Mouse (Mus musculus) right cerebral cortex, postnatal 36 days (tissue): ENCODE measurements around the gene Ppwd1.
"Not testable (repeated sequence)": the region's sequence is repeated elsewhere in the genome, so short reads cannot be mapped to it uniquely, and the experiment has no call there.

Source experiments
- DNase-seq, 2 experiments: peaks; one replicate each; pipeline ENCODE4 v3.0.0; 2022; ENCODE audit warnings: low spot score in 2 of 2, mixed read lengths in 1 of 2

Gene Ppwd1

DNA sequence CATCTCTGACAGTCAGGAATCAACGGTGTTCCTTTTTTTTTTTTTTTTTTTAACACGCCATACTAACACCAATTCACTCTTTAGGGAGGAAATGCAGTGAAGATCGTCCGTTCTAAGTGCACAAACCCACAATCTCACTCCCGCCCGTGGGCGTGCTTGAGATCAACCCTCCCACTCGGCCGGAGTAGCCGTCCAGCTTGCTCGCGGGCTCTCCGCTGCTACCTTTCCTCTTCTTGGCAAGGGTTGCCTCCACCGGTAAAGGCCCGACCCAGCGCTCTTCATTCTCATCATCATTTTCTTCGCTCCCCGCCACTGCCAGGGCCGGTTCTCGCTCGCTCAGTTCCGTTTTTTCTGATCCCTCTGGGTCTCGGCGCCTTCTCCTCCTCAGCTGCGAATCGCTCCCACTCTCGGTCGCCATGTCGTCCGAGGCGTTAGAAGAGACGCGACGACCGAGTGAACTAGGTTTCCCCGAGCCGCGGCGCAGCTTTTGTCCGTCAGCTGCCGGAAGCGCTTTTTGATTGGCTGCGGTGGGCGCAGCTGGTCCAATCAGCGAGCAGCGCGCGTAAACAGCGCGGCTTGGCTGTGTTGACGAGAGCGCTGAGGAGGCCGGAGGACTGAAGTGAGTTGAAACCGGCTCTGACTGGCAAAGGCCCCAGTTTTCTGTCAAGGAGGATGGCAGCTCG lies at the start of gene Ppwd1, which contains the start of gene Cenpk:
Ppwd1 (minus strand) TSS at position 460 of the 683 bp plus-strand sequence.
Cenpk (plus strand) TSS at position 228 of the 683 bp plus-strand sequence.
- DNase-seq = peak; percentile 93 to 94

DNA sequence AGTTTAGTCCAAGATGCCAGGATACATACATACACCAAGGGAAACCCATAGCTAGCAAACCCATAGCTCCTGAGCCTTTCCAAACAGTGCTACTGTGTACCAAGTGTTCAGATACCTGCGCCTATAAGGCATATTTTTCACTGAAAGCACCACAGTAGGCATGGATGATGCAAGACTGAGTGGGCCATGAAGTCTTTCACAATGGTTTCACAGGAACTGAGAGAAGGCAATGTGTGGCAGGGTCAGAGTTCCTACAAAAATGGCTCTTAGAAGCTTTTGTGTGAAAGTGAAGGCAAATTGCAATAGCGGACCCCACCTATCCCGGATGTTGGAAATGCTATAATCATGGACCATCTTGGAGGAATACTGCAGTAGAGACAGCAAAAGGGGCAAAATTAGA lies 30.4 kb upstream of the Ppwd1 start:
- DNase-seq = no peak

DNA sequence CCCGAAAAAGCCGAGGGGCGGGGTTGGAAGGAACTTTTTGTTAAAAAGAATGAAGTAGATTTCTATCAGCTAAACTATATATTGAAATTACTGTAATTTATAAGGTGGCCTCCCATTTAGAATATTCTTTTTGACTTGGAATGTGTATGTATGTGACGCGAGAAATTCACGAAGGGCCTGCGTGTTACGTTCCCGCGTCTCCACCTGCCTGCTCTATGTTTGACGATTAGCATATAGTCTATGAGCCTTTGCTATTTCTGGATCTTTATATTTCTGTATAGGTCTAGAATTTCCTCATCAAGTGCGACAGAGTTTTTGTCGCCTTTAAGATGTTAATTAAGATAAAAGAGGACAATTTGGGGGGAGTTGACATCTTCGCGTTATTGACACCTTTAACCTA lies 538 bp upstream of the Ppwd1 start:
- DNase-seq = no peak

DNA sequence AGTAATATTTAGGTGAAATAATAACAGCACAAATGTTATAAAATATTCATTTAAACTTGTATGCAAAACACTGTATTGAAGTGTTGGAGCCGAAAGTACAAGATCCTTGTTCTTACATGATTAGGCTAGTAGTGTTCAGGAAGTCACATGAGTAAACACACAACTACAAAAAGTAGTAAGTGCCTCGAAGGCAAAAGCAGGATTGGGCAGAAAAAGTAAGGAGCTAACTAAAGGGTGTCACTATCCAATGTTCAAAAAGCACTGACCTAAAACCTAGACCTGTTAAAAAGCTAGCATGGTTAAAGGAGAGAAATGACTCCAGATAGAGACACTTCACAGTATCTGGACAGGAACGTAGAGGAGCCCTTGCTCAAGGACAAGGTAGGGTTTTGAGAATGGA lies 1.2 kb downstream of the Ppwd1 start:
- DNase-seq = no peak

DNA sequence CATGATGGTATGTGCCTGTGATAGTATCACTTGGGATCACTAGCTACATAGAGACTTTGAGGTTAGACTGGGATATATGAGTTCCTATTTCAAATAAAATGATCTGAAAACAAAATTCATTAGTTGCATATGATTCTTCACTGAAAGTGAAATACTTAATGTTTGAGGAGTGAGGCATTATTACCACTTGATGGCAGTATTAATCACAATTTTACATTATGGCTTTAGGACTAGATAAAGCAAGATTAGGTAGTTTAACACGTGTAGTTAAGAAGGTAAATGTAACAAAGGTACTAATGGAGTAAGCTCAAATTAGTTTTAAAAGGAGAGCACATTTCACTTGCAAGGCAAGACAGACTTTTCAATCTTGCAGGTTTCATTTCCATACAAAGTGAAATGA lies 24.3 kb downstream of the Ppwd1 start:
- DNase-seq = no peak

DNA sequence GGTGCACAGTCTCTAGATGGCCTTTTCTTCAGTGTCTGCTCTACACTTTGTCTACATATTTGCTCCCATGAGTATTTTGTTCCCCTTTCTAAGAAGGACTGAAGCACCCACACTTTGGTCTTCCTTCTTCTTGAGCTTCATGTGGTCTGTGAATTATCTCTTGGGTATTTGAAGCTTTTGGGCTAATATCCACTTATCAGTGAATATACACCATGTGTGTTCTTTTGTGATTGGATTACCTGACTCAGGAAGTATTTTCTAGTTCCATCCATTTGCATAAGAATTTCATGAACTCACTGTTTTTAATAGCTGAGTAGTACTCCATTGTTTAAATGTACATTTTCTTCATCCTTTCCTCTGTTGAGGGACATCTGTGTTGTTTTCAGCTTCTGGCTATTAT lies 32.8 kb downstream of the Ppwd1 start:
- DNase-seq = not testable (repeated sequence)

DNA sequence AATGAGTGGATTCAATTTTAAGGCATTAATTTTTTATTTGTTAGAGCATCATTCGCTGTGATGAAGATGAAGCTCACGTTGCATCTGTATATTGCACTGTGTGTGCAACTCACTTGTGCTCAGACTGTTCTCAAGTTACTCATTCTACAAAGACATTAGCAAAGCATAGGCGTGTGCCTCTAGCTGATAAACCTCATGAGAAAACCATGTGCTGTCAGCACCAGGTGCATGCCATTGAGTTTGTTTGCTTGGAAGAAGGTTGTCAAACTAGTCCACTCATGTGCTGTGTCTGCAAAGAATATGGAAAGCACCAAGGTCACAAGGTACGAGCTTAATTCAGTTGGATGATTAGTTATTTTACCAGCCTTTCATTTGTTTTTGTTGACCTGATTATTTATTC lies 41.3 kb downstream of the Ppwd1 start:
- DNase-seq = no peak

DNA sequence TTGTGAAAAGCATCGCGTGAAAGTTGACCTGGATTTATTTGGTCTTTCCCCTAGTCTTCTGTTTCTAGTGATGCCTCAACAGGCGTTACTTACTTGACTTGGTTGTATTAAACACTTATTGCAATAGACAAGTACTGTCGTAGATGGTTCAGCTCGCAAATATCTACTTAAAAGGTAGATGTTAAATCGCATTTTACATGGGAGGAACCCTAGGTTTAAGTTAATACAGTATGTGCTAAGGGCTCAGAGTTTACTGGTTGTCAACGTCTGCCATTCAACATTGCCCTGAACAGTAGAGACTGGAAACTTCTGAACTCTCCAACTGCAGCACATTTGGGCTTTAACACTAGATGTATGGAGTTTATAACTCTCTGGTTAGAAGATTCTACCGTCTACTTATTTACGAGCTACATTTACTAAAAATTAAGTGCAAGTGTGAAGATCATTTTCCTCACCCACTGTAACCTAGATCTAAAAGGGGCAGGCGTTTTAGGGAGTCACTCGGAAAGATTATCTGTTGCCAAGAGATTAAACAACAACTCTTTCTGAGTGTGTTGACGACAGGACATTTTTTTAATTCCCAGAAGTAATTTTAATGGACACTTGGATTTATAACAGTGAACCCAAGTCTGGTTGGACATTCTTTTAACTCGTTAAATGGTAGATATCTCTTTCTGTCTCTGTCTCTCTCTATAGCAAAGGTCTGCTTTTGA lies 49.3 kb downstream of the Ppwd1 start:
- DNase-seq = no peak

DNA sequence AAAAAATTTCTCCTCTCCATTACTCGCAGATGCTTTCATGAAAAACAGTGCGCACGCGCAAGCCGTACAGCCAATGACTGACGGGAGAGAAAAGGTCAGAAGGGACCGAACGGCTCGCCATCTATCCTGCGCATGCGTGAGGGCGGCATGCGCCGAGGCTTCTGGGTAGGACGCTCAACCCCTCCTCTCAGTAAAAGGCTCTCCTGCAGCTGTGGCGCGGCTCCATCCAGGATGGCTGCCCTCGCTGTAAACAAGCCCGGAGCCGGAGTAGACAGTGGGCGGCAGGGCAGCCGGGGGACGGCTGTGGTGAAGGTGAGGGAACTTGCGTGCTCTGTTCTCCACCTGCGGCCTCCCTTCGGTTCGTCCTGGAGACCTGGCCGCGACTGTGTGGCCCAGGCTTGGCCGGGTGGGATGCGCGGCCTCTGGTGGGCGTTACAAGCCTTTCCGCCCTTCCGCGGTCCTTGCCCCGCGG lies 50.0 kb downstream of the Ppwd1 start, which contains the start of gene Trim23:
Trim23 (plus strand) TSS at position 148 of the 472 bp plus-strand sequence.
- DNase-seq = peak; percentile 96 to 97

DNA sequence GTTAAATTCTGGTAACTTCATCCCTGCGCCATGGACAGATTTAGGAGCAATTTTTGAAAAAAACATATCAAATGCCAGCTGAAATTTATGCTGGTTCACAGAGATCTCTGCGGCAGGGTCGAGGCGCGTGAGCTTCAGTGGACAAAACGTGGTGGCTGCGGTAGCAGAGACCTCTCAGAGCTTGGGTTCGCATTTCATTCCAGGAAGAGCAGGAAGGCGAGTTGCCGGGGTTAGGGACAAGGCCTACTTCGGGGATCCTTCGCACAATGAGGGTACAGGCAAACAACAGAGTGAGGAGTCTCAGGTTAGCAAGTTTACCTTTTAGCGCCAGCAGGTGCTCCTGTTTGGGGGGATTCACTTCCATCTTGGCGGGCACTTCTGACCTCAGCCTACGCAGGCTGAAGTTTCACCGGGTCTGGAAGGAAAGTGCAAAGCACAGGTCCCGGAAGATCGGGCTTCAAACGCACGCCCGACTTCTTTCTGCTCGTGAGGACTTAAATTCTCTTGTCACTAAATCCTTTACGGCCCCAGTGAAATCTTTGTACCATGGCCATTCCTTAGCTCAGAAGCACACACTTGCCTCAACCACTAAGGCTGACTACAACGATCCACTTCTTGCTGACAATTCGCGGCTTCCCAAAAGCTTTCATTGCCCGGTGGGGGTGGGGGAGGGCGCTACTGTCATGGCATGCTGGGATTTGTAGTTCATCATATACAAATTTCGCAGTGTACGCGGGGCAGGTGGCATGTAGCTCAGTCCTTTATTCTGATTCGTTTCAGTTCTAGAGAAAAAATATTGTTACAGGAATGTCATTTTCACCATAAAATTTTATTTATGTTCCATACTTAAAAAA lies 50.6 kb downstream of the Ppwd1 start, which contains the start of gene Trappc13:
Trappc13 (minus strand) TSS at position 674 of the 854 bp plus-strand sequence.
- peak; percentile 21 to 85 for DNase-seq

DNA sequence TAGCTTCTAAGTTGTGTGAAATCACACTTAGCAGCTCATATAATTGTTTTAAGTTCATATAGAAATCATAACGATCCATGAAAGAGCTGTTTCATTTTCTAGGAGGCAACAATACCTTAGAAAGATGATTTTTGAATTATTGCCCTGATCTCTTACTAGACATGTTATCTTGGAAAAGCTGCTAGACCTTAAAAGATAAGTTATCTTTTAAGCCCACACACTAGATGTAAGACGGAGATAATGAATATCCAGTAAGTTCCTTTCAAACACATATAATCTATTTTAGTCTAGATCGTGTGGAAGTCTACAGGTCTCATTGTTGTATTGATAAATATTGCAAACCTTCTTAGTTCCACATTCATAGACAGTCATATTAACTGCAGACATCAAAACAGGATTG lies 51.8 kb downstream of the Ppwd1 start:
- DNase-seq = no peak

DNA sequence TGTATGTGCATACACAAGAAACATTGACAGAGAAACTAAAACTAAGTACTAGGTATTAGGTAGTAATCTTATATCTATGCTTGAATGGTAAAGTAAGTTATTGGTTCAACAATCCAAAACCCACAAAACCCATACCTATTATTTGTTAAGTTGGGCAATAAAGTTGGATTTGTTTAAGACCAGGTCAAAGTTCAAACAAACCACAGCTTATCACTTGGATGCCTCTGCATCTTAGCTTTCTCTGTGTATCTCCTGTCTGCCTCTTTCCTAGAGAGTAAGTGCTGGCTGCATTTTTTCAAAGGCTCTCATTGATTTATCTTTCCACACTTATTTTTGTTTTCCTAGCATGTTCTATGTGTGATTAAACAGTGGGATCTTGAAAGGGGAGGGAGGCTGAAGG lies 56.1 kb downstream of the Ppwd1 start:
- DNase-seq = no peak

DNA sequence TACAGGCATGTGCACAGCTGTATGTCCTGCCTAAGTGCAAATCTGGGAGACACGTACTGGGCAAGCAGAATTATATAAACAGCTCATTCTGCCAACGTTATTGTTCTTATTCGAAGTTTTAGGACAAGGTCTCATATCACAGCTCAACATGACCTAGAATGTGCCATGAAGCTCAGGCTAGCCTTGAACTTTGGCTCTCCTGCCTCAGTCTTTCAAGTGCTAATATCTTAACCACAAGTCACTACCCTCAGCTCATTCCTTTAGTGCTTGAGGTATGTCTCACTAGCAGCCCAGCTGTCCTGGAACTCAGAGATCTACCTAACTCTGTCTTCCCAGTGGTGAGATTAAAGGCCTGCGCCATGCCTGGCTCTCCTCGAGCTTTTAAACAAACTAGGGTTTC lies 56.9 kb downstream of the Ppwd1 start:
- no peak for DNase-seq

DNA sequence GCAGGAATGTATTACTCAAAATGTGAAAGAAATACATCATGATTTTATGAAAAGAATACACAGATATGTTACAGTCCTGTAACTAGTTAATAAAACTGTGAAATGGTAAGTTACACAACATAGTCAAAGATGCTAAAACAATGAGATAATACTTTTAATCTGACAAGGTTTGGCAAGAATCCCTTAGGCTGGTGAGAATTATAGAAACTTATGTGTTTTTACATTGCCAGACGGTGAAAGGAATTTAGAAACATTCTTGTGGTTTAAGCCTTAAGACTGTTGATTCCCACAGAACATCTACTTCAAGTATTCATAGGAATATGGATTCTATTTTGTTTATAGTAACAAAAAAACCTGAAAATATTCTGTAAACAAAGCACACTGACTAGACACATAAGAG lies 73.0 kb downstream of the Ppwd1 start:
- DNase-seq = no peak
